Mouse (Mus musculus) thymus, adult 2 months (tissue): ENCODE results near the gene Rps11.

Experiments
- CTCF ChIP-seq: fragments of 200-500 bp; IDR thresholded peaks from 2 replicates; pipeline ENCODE4 v1.5.1; 2012; ENCODE audit warnings: mild to moderate bottlenecking, control low read depth, low read length, moderate library complexity, borderline replicate concordance; ENCODE audit not compliant: control insufficient read depth, poor library complexity, insufficient read depth; ENCODE audit errors: extremely low read depth
- POLR2A ChIP-seq: fragments of 200-500 bp; IDR thresholded peaks from 2 replicates; pipeline ENCODE4 v1.6.1; 2012; ENCODE audit warnings: mild to moderate bottlenecking, low read length, control low read depth, moderate library complexity; ENCODE audit not compliant: control insufficient read depth, poor library complexity, insufficient read depth; ENCODE audit errors: extremely low read depth

- TF ChIP-seq POLR2A (no peak), CTCF (no peak)
These were observed 46.9 kb downstream of the Rps11 start for GRCm38 (mm10) chr7:45077322-45077721.
